Mouse (Mus musculus) adrenal gland, postnatal 36 days (tissue): ENCODE data around the gene Wasf3. TPM values are rescaled to one million over a fixed set of nuclear protein-coding genes. Genes with fewer than 3 reads are reported as not detected.
"Not testable (repeated sequence)": the region's sequence is repeated elsewhere in the genome, so short reads cannot be mapped to it uniquely, and the experiment has no call there.

Source experiments
- DNase-seq, 2 experiments: peaks; one replicate each; pipeline ENCODE4 v3.0.0; 2021; ENCODE audit warnings: mixed read lengths in 1 of 2
- total RNA-seq, 2 experiments: library from RNA; stranded (reverse); gene quantifications; 2 replicates each; pipeline ENCODE4 v1.2.3; 2021

Gene Wasf3
- total RNA-seq, 2 experiments from 2014 or later: 29.4 to 32.2 TPM

DNA sequence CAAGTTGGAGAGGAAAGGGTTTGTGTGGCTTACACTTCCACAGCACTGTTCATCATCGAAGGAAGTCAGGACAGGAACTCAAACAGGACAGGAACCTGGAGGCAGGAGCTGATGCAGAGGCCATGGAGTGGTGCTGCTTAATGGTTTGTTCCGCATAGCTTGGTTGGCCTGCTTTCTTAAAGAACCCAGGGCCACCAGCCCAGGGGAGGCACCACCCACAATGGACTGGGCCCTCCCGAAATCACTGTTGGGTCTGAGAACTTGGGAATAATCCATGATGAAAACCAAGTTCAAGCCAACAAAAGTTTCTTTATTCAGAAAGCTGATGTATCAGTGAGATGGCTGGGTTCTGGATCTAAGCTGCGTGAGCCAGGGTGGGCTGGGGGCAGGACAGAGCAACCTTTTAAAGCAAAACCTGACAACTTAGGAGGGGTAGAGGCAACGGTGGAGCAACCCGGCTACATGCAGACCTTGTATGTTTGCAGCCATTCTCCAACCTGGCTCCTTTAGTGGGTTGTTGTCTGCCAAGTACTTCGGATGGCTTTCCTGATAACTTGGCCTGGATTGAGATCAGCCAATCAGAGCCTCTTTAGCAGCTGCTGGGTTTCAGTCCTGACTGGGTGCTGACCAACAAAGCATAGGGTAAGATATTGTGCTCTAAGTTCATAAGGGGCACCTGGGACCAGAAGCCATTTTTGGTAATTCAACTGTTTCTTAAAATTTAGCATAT is 13.8 kb downstream of the Wasf3 start:
- DNase-seq: no peak

- not testable (repeated sequence) for DNase-seq
Measured at GRCm38 (mm10) chr5:146401012-146401411, 16.2 kb downstream of the Wasf3 start.

- no peak for DNase-seq
Measured at GRCm38 (mm10) chr5:146402311-146402710, 17.5 kb downstream of the Wasf3 start.

DNA sequence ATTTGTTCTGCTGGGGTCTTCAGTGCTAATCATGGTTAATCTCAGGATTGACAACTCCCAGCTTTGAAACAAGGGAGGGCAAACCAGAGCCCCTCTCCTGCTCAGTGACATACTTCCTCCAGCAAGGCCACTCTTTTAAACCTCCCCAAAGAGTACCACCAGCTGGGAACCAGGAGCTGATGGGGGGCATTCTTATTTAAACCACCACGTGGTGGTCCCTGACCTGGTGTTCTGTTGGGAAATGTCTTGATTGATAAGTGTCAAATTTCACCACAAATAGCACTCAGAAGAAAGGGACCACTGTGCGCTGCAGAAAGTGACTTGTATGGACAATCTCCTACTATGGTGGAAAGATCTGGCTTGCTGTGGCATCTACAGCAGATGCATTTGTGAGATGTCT is 19.1 kb downstream of the Wasf3 start:
- no peak for DNase-seq

- DNase-seq: no peak
Measured at GRCm38 (mm10) chr5:146406133-146406532, 21.3 kb downstream of the Wasf3 start.

- no peak for DNase-seq
Measured at GRCm38 (mm10) chr5:146407791-146408190, 23.0 kb downstream of the Wasf3 start.

DNA sequence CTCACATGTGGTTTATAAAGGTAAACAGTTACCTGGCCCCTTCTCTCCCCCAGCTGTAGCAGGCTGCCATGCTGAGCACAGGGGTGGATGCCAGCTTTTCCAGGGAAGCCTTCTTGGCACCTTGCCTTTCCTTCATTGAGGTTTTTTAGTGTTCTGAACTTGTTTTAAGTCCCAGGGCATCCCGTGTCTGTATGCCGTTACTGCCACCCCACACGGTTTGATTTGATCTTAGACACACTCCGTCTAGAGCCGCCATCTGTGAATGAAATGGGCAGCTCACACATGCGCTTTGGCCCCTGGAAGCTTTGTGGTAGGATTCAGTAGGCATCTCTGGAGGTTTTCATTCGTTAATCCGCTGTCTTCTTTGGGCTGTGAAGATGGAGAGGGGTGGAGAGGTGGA is 23.8 kb downstream of the Wasf3 start:
- no peak for DNase-seq

GRCm38 (mm10) chr5:146410821-146411220 is 26.0 kb downstream of the Wasf3 start:
- no peak for DNase-seq

GRCm38 (mm10) chr5:146412743-146413430 is 28.1 kb downstream of the Wasf3 start:
- DNase-seq: peak; percentile 75 to 81

DNA sequence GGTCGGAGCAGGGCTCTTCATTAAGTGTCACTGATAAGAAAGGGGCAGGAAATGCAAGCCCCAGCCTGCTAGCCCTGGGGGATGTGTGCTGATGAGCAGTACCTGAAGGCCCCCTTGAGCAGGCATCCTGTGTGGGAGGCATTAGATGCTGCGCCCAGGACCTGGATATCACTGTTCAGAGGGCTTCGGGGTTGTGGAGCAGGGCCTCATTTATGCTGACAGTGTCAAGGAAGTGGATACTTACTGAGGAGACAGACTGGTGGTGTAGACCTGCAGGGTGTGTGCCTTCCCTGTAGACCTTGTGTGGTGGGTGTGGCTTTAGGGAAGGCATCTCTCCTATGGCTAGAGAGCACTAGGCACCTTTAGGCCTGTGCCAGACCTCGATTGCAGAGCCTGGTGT is 29.8 kb downstream of the Wasf3 start:
- no peak for DNase-seq

DNA sequence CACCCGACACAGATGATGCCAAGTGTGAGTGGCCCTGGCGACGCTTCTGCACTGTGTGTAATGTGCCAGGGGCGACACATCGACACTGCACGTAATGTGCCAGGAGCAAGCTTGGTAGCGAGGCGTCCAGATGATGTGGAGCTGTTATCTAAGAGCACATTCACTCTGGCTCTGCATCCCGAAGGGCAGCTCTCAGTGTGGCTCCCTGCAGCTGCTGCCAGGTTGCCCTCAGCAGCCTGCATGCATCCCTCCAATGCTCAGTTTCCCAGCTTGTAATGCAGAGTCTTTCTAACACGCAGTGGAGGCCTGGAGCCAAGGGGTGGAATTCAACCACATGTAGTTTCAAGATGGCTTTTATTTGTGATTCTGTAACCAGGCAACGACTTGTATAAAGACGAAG is 30.4 kb downstream of the Wasf3 start:
- DNase-seq: no peak

DNA sequence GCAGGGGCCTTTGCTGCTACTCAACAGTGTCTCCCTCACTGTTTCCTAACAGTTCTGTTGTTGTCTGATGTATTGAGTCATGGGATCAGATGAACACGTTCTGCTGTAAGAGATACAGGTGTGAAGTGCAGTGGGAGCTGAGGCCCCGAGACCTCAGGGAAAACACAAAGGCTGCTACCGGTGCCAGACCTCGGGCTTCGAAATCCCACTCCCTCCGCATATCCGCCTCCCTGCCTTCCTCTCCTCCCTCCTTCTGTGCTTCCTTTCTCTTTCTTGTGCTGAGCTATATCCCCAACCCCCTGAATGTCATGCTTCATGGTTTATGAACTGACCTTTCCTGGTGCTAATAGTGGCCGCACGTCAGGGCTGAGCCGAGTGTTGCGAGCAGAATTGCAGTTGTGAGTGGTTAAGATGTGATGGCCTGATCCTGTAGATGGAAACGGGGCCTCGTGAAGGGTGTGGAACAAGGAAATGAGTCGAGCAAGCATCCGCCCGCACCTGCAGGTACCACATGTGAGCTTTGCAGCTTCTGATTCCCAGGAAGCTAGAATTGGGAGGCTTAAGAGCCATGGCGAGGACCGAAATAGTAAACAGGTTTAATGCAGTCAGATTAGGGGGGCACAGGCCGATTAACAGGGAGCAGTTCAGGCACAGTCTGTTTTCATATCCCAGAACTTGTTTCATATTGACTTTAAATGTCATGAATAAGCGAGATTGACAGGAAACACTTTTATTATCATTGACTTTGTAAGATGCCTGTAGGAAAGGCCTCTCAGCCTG is 31.7 kb downstream of the Wasf3 start:
- no peak for DNase-seq

GRCm38 (mm10) chr5:146418092-146418491 is 33.3 kb downstream of the Wasf3 start:
- peak; percentile 36 to 41 for DNase-seq

GRCm38 (mm10) chr5:146420081-146420480 is 35.3 kb downstream of the Wasf3 start:
- peak; percentile 47 to 62 for DNase-seq

- DNase-seq: no peak
Measured at GRCm38 (mm10) chr5:146424711-146425326, 40.0 kb downstream of the Wasf3 start.

GRCm38 (mm10) chr5:146425656-146426055 is 40.9 kb downstream of the Wasf3 start:
- DNase-seq: no peak

DNA sequence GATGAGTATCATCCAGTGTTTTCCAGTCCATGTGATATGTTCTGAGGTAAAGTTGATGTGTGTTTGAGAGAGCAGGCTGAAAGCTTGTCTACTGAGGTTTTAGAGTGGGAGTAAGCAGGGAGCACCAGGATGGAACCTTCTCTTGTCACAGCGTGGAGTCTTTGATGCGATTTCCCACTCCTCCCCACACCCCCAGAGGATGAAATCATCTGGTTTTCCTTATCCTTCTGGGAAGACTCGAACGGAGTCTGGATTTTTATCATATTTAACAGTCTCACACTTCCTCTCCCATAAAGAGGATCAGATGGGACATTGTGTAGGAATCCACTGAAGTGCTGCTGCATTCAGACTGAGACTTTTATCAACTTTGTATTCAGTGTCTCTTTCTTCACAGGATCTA is 43.3 kb downstream of the Wasf3 start:
- DNase-seq: no peak

DNA sequence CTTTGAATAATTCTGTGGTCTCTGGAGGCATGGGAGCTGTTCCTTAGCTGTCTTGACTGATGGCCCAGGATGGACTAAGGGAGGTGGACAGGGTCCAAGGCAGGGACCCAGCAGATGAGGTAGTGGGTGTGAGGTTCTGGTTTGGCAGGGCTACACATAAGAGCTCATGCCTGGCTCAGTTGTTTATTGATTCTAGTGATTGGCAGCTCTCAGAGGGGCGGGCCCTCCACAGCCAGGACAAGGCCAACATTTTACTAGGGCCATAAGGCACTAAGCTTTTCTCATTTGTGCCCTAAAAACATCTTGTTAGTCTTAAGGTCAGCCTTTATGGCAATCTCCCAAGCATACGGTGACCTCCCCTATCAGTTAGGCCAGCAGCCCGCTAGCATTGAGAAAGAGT is 47.0 kb downstream of the Wasf3 start:
- DNase-seq: no peak

DNA sequence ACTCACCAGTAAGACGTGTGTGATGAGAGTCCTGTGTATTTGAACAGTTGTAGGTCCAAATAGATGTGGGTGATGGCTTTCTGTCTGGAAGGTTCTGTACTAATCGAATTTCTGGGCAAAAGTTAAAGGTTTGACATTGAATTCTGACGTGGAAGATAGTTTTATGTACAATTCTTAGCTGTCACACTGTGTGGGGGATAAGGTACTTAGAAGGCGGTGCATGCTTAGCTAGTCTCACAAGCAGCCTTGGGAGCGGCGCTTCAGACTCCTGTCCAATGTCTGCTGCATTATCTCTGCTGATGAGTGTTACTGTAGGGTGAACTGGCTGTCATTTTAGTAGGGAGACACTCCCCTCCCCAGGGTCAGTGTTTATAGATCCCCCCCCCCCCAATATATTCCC is 47.7 kb downstream of the Wasf3 start:
- no peak for DNase-seq

- DNase-seq: no peak
Measured at GRCm38 (mm10) chr5:146435316-146435715, 50.5 kb downstream of the Wasf3 start.

DNA sequence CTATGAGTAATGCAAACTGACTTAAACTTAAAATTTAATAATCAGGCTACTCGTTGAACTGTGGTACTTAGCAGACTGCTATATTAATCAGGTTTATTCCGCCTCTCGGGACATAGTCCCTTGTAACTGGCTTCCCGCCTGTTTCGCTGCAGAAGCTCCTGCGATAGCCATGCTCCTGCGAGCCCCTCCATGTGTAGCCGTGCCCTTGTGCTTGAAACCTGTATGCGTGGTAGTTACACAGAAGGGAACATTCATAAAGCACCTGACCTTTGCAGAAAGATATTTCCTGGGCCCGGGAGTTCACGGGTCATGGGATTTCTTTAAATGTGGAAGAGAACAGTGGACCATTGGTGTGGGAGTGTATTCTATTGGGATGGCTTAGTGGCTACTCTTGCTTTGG is 52.0 kb downstream of the Wasf3 start:
- DNase-seq: no peak

- no peak for DNase-seq
Measured at GRCm38 (mm10) chr5:146439152-146439781, 54.5 kb downstream of the Wasf3 start.
